Mouse (Mus musculus) thymus, adult 2 months (tissue): Measurements from ENCODE around the gene Pid1.

Source experiments
- CTCF ChIP-seq: fragments of 200-500 bp; IDR thresholded peaks from 2 replicates; pipeline ENCODE4 v1.5.1; 2012; ENCODE audit warnings: mild to moderate bottlenecking, control low read depth, low read length, moderate library complexity, borderline replicate concordance; ENCODE audit not compliant: control insufficient read depth, poor library complexity, insufficient read depth; ENCODE audit errors: extremely low read depth
- POLR2A ChIP-seq: fragments of 200-500 bp; IDR thresholded peaks from 2 replicates; pipeline ENCODE4 v1.6.1; 2012; ENCODE audit warnings: mild to moderate bottlenecking, low read length, control low read depth, moderate library complexity; ENCODE audit not compliant: control insufficient read depth, poor library complexity, insufficient read depth; ENCODE audit errors: extremely low read depth

DNA sequence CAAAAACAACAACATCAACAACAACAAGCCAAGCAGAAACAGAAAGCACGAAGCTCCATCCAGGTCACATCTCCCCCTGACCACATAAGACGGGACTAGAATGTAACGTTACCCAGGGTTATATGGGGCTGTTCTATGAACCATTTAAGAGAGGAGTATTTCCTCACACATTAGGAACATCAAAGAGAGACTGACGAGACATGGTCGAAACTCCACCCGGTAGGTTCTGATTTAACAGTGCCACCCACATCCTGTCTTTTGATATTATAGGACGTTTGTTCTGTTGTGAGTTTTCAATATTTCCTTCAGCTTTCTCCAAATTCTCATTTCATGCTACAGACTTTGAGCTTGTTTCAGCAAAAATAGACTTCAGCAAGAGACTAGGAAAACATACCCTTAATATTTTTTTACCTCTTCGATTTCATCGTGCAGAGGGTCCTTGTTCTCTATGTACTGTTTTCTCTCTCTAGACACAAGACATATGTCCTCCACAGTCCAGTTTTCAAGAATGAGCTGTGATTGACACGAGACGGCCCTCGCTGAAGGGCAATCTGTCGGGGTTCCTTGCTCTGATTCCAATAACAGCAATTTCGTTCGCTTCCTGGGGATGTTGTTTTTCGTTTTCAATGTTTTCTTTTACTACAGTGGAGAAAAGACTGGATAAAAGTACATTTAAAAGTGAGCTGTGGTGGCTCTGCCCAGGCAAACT, 58.1 kb downstream of the Pid1 start:
- TF ChIP-seq CTCF (no peak), POLR2A (no peak)
